Mouse (Mus musculus) lung, postnatal 4 days (tissue): ENCODE results near the gene Magi1.

ENCODE experiments used
- DNase-seq, 2 experiments: peaks; one replicate each; pipeline ENCODE4 v3.0.0; 2021

The Magi1 gene

DNA sequence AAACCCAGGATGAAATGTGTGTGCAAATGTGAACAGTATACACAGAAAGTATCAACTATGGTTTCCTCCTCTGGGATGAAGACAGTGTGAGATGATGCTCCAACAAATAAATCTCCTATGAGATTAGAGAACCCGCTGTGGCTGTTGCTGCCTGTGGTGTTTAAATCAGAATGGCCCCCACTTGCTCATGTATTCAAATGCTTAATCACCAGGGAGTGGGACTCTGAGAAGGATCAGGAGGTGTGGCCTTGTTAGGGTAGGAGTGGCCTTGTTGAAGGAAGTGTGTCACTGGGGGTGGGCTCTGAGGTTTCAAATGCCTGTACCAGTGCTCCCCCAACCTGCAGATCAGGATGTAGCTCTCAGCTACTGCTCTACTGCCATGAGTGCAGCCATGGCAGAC is 410.2 kb downstream of the Magi1 start:
- no peak for DNase-seq

DNA sequence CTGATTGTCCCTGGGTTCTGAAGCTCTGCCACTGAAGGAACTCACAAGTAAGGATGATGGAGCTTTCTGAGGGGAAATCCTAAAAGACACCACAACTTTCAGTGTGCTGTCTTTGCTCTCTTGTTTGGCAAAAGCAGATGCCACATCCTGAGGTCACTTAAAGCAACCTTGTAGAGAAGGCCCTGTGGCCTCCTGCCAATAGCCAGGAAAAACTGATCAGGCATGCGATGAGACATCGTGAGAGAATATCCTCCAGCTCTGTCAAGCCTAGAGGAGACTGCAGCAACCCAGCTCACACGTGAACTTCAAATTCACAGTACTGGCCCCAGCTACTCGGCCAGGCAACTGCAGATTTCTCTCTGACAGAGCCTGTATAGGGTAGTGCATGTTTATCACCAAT is 412.2 kb downstream of the Magi1 start:
- DNase-seq, result no peak

DNA sequence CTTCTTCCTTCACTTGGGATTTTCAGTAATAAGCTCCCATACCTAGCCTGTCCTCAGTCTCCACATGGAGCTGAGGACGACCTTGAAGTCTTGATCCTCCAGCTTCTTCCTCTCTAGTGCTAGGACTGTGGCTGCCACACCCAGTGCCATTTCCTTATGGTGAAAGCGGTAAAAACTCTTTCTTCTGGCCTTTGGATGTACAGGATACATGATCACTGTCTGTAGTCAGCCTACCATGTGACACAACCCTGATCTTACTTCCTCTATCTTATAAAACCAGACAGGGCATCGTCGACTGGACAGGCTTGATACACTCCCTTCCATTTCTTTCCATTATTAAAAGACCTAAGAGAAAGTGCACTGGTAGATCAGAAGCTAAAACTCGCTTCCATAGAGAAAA is 413.7 kb downstream of the Magi1 start:
- DNase-seq, result no peak

DNA sequence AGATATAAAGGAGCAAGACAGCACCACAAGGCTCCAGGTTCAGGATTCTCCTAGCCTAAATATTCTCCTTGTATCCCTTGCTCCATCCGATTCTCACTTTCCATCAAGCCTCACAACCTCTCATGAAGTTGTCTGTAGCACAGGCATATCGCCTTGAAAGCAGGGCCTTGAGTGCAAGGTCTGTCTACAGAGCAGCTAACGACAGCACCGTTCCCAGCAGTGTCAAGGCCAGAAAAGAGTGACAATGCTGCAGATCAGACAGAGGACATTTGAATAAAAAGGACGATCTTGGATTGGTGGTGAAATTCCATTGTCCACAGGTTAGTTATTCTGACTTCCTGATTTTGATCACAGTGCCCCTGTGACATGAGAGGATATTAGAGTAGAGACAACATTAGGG is 421.5 kb downstream of the Magi1 start:
- DNase-seq, result no peak

DNA sequence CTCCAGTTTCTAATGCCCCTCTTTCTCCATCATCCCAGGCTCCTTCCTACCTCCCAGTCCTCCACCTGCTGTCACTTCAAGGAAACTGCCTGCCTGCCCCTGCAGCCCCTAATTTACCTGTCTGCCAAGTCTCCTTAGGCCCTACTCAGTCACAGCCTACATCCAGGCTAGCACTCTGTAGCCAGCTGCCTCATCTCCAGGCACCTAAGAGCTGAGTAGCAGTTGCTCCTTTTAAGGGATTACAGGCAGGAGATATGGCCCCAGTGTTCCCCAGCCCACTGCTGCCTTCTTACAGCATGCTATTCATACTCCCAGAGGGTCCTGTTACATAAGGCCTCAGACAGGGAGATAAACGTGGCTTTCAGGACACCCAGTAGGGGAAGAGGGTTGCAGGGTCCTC is 426.9 kb downstream of the Magi1 start:
- no peak for DNase-seq

DNA sequence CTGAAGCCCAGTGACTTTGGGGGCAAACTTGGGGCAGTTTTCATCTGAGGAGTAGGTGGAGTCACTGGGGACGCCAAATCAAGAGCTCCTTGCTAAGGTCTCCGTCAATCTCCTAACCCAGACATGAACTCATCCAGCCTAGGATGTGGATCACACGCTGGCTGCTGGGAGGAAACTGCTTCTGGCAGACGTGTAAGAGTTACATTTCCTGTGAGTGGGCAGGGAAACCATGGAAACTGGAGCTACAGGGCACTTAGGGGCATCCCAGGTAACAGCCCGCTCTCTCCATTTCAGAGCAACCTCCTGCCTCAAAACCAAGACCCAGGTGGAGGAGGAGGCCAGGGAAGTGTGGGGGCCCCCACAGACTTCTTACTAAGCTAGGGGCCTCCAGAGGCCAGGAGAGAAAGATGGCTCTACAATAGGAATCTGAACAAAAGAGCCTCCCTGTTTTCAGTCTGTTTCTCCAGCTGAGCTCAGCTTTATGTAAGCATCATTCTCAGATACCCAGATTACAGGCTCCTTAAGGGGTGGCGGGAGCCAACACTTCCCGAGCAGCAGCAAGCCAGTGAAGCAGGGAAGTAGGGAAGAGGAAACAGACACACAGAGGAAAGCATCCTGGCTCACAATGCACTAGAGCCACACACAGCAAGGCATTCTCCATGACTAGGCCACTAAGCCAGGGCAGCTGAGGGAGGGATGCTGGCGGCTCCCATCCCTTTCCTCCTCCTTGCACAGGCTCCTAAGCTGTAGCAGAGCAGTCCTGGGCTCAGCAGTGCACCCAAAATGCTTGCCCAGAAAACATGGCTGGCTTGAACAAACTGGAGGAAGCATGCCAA is 427.7 kb downstream of the Magi1 start:
- DNase-seq, result peak in 1 of 2 experiments; percentile 13

DNA sequence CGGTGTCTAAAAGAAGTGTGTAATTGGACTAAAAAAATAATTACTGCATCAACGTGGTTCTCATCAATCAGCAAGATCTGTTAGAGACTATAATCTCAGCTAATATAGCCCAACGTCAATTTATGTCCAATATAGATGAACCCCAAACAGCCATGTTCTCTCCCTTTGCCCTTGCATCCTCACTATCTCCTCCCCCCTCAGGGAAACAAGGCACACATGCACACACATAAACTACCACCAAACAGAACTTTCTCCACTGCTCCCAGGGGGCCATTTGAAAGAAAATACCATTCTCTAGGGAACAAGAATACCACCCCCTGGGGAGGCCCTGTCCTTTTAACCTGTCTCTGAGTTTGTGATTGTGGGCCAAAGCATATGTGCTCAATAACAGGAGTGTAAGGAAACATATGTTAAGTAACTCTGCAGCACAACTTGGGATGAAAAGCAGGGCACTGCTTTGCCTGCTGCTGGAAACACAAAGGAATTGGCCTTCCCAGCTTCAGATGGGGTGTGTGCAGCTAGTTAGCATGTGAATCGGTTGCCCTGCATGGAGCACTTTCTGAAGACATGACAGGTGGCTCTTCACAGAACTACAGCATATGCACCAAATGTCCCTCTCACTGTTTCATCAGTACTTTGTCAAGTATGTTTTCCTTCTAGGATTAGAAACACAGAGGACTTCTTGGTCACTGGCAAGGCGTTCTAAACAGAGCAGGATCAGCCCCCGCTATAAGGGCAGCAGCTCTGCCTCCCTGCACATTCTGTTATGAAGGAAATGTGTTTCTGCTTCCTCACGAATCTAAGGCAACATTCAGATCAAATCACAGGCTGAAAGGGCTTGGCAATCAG is 434.6 kb downstream of the Magi1 start:
- no peak for DNase-seq

DNA sequence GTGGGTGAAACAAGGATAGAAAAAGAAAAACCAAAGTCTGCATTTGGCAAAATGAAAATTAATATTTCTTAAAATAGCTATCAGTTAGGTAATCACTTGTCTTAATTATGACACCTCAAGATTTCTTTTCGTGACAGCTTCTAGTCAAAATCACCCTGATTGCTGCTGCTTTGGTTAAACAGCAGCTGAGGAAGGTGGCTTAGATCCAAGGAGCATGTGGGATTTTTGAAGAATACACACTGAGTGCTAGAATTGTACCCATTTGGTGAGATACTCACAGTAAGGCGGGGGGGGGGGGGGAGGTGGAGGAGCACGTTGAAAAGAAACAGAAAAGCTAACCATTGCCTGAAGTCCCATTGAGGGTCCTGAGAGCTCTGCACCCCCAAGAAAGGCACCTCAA is 438.2 kb downstream of the Magi1 start:
- DNase-seq, result no peak

DNA sequence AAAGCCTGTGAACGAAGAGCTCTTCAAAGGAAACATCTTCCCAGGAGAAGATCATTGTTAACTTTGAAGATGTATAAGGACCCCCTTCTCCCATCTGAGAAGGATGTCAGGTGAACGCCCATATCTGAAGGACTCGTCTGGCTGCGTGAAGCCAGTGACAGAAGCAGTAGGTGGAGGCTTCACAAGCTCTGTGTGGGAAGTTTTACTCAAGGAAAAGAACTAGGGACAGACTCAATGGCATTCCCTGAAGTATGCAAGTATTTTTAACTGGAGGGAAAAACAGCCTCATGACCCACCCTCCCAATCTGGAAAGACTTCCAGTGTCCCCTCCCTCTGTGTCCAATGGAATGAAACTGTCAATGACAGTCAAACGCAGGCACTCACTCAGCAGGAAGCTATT is 438.6 kb downstream of the Magi1 start:
- no peak for DNase-seq

DNA sequence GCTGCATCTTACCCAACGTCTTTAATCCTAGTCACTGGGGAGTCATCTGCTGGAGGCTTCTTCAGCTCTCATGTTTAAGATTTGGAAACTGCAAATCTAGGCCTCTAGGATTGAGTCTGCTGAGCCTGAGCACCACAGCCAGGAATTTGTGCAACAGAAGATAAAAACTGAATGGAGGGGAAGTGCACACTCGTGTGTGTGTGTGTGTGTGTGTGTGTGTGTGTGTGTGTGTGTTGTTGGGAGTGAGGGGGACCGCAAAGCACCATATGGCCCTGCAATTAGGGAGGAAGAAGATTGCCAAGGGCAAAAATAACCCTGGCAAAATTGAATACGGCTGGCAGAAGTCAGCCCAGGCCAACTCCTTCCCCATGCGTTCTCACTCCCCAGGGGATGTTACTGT is 439.1 kb downstream of the Magi1 start:
- peak in 1 of 2 experiments; percentile 28 for DNase-seq

DNA sequence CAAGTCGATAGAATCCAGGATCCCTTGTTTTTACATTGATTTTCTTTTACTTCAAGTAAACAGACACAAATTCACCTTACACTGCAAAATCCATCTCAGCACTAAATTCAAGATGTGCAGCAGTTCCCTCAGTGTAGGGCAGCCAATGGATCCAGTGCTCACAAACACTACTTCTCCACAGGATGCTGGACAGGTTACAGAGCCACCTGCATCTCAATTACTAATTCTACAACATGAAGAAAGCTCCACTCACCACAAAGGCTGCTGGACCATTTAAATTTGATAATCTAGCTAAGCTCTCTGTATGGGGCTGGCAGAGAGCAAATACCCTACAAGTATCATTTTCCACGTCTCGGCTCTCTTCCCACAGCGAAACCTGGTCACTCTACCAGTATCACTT is 445.3 kb downstream of the Magi1 start:
- DNase-seq, result no peak

DNA sequence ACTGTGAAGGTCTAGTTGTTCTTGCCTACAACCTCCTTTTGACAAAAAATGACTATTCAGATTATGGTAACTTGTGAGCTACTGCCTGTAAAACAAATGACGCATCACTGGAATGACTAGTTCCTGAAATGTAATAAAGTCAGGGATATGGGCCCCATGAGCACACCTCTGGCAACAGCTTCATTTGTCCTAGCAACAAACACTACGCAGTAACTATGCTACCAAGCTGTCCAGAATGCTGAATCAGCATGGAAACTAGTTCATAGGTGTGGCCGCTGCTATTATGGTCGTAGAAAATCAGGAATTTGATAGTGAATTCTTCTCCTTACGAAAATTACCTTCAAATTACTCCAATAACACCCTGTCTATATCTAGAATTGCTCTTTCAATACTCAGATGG is 447.1 kb downstream of the Magi1 start:
- no peak for DNase-seq

DNA sequence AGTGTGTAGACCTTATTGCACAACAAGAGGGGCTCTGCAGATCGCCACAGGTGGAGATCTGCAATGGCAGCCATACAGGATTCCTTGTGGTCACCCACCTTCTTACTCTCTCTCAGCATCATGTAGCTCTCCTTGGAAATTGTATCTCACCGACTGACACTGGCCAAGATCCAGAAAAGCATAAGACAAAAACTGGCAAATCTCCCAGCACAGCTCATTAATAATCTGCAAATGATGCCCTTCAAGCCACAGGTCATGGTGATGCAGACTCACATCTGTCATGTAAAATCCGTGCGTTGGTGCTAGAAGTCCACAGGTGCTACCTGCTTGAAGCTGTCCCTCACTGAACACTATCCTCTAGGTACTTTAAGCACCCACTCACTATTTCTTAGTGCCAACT is 448.5 kb downstream of the Magi1 start:
- no peak for DNase-seq

DNA sequence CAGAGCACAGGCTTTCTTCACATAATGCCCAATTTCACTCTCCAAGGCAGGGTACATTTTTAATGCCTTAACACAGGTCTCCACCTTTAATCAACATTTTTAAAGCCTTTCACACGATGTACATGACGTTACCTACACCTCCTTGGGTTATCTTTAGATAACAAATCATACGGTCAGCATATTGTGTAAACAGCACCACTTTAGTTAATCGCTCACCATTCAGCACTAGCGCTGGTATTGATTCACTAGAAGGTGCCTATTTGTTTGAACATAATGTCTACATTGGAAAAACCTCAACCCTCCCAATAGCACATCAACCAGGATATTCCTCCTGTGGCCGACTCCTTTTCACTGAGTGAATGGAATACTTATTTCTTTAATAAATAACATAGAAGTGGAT is 455.5 kb downstream of the Magi1 start:
- DNase-seq, result no peak

DNA sequence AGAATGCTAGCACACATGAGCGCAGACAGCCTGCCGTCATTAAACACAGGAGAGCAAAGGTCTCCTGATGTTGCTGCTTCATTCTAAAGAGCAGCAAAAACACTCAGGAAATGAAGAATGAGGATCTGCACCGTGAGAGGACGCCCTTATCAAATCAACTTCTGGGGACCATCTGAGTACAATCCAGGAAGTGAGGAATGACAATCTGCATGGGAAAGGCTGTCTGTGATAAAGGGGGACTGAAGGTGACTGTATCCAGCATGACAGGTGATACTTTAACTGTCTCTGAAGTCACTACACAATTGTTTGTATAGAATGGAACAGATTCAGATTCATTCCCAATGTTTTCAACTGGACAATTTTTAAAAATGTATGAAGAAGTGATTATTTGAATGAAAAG is 456.8 kb downstream of the Magi1 start:
- no peak for DNase-seq

DNA sequence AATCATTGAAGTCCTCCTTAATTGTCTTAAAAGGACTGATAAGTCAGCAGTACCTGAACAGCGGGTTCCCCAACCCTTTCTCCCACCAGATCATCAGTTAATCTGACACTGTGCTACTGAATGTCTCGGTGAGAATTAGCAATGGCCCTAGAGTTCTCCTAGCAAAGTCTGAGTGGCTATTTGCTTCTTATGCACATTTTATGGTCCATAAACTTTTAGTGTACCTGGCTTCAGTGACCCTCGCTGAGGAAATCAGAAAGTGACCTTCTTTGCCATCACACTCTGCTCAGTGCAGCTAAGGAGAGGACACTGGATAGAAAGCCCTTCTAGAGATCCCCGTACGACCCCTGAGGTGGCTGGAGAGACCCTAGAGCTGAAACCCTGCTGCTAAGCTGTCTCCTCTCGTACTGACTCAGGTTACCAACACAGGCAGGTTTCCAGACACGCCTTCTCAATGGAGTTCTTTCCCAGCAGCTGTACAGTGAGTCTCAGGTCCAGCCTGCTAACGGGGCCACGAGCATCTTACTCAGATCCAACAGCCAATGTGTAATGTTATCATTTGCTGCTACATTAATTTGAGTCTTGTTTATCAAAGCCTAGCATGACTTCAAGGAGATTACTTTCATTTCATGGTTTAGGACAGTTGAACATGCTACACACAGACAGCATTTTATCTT is 461.4 kb downstream of the Magi1 start:
- no peak for DNase-seq

DNA sequence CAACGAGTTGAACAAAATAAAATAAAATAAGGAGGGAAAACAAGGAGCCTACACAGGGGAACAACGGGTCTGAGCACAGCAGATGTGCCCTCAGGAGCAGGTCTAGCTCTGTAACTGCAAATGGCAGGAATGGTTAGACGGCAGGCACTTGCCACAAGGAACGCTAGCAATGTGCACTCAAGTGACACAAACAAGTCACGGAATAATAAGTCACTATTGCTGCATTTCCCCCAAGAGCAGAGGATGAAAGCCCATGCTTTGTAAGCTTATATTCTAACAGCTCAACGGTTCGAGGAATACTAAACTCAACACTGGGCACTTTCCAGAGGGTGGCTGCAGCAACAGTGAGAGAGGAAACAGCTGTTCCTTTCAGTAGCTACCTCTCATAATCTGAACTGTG is 462.2 kb downstream of the Magi1 start:
- no peak for DNase-seq

DNA sequence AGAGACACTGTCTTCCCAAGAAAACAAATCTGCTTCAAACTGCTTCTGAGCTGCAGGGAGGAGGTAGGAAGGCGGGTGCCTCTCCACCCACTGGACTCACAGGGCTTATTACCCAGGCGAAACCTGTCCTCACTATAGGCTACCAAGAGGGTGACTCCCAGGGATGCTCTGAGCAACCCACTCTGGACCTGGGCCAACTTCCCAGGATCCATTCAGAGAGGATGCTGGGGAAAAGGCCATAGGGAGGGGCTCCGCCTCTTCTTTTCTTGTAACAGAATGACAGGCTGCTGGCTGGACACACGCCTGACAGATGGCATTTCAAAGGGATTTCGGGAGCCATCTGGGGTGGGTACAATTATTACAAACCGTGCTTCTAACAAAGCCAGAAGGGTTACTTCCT is 463.8 kb downstream of the Magi1 start:
- DNase-seq, result peak; percentile 31 to 35

DNA sequence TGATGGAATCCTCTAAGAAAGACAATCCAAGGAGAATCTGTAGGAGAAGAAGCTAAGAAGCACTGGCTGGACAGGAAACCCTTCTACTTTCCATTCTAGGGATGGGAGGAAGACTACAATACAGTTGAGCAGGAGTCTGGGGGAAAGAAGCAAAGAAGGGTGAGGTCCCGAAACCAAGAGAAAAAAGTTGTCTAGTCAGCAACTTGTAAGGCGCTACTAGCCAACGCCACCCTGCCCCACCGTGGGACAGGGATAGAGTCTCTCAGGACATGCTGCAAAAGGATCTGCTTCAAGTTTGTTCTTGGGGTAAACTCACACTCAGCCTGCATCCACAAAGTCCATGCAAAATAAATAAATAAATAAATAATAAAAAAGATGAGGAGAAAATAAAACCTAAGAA is 464.4 kb downstream of the Magi1 start:
- no peak for DNase-seq

DNA sequence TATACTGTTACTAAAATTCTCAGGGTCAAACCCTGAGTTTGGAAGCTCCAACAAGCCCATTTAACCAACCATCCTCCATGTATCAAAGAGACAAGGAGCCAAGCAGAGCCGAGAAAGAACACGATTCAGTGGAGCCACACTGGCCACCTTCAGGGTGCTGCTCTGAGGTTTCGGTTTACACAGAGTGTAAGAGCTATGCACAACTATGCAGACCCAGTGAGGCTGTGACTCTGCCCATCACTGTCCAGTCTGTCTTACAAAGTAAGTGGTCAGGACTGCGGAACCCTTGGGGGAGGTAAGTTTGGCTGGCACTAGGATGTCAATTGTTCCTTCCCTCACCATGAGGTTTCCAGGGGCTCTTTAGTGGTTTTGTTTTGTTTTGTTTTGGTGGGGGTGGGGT is 465.2 kb downstream of the Magi1 start:
- DNase-seq, result no peak

DNA sequence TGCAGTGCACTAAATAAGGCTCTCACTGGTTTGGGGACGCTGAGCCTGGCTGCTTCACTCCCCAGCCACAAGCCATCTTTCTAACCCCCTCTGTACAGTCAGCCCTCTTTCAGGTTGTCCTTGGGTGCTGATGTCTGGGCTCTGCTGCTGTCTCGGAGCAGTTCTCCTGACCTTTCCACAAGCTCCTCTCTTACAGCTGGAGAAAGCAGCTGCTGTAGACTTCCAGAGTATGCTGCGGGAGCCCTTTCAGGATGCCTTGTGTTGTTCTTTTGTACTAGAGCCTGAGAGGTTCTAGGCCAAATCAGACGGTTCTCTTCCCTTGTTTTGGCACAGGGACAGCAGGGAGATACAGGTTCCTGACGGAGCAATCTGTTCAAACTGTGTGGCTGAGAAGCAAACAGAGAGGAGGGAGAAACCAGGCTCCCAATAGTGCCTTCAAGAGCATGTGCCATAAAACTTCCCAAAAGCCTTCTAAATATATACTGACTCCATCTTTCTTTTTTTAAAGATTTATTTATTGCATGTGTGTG is 478.2 kb downstream of the Magi1 start:
- DNase-seq, result no peak

DNA sequence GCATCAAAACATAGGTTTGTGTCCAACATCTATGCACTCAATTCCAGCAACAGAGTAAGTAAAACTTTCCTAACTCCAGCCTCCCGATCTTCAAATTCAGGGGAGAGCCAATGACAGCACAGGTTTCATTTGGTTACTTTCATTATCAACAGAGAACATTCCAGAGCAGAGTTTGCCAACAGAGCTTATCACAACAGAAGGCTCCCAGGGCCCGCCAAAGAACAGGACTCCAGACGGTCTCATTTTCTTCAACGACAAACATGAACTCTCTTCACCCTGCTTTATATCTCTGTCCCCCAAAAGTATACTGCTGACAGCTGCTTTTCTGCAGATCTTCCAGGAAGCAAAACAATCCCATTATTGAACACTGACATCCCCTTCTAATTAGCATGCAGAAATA is 481.3 kb downstream of the Magi1 start:
- DNase-seq, result no peak

DNA sequence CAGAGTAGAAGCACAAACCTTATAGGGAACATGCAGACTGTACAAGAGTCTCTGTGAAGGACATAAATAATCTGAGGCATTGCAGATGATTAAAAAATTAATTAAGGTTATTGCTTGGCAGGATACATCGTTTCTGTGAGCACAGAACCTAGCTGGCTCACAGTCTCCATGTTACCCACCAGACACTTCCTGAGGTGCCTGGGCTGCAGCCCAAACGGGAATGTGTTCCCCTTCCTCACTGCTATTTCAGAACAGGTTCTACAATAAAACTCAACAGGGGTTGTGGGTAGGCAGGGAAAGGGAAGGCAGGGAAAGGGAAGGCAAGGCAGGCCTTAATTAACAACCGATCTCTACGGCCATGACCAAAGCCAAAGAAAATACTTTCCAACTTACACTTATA is 483.3 kb downstream of the Magi1 start:
- DNase-seq, result no peak
